Mouse (Mus musculus) bone marrow macrophage, adult 2 months (primary cell): Measurements from ENCODE around the gene Lsm14b.

Experiments used
- CTCF ChIP-seq: IDR thresholded peaks from 2 replicates; pipeline ENCODE4 v1.5.1; 2012; ENCODE audit warnings: low read depth, mild to moderate bottlenecking, low read length, moderate library complexity
- POLR2A ChIP-seq: IDR thresholded peaks from 2 replicates; pipeline ENCODE4 v1.6.1; 2012; ENCODE audit warnings: mild to moderate bottlenecking, low read depth, low read length, borderline replicate concordance

- TF ChIP-seq POLR2A (no peak), CTCF (peak; percentile 45)
These were observed 20.5 kb downstream of the Lsm14b start for GRCm38 (mm10) chr2:180045283-180045682.
